Mouse (Mus musculus) cortical plate, adult 2 months (tissue): ENCODE measurements around the gene Necab3.

Experiments used
- CTCF ChIP-seq: fragments of 200-500 bp; IDR thresholded peaks from 2 replicates; pipeline ENCODE4 v1.5.1; 2011; ENCODE audit warnings: mild to moderate bottlenecking, control low read depth, low read length; ENCODE audit not compliant: insufficient read depth; ENCODE audit errors: extremely low read depth
- POLR2A ChIP-seq: fragments of 200-500 bp; IDR thresholded peaks from 2 replicates; pipeline ENCODE4 v1.6.1; 2011; ENCODE audit warnings: mild to moderate bottlenecking, low read length, control low read depth; ENCODE audit not compliant: insufficient read depth; ENCODE audit errors: extremely low read depth

GRCm38 (mm10) chr2:154565562-154565961 lies 6.9 kb upstream of the Necab3 start:
- TF ChIP-seq POLR2A (no peak), CTCF (no peak)
